Mouse (Mus musculus) midbrain, embryonic 14.5 days (tissue): ENCODE measurements around the gene Camsap2. TPM values are rescaled to one million over a fixed set of nuclear protein-coding genes. Genes with fewer than 3 reads are reported as not detected.
A peak's percentile ranks its signal among the peaks of the same experiment; 100 is the strongest.

Experiments used
- ATAC-seq: fragments of 200-750 bp; cut with Nextera tagmentation; 2 replicates; pipeline ENCODE4 v1.8.0; 2017; ENCODE audit warnings: moderate number of reproducible peaks, moderate library complexity; ENCODE audit not compliant: low FRiP score, low TSS enrichment
- DNase-seq: peaks from one replicate; pipeline ENCODE4 v3.0.0-alpha.2; 2015
- H3K27ac ChIP-seq: fragments of 300-500 bp; sonication (generic); replicated peaks from 2 replicates; pipeline ENCODE4 v1.5.1; 2014; ENCODE audit warnings: mild to moderate bottlenecking, low read depth, low read length, moderate library complexity
- H3K27me3 ChIP-seq: fragments of 300-500 bp; sonication (generic); 2 replicates; pipeline ENCODE4 v1.6.1; 2014; ENCODE audit warnings: low read length, control low read depth, mixed read lengths; ENCODE audit not compliant: control insufficient read depth, insufficient read depth
- H3K36me3 ChIP-seq: fragments of 300-500 bp; sonication (generic); 2 replicates; pipeline ENCODE4 v1.6.1; 2014; ENCODE audit warnings: low read length, control low read depth; ENCODE audit not compliant: control insufficient read depth, insufficient read depth
- H3K4me1 ChIP-seq: fragments of 300-500 bp; sonication (generic); 2 replicates; pipeline ENCODE4 v1.6.1; 2014; ENCODE audit warnings: mild to moderate bottlenecking, antibody characterized with exemption, low read length, control low read depth; ENCODE audit not compliant: control insufficient read depth, insufficient read depth
- H3K4me2 ChIP-seq: fragments of 300-500 bp; sonication (generic); 2 replicates; pipeline ENCODE4 v1.6.1; 2014; ENCODE audit warnings: mild to moderate bottlenecking, low read length, moderate library complexity
- H3K4me3 ChIP-seq: fragments of 300-500 bp; sonication (generic); replicated peaks from 2 replicates; pipeline ENCODE4 v1.5.1; 2014; ENCODE audit warnings: low read depth, low read length
- H3K9ac ChIP-seq: fragments of 300-500 bp; sonication (generic); replicated peaks from 2 replicates; pipeline ENCODE4 v1.6.1; 2014; ENCODE audit warnings: mild to moderate bottlenecking, low read length, moderate library complexity
- H3K9me3 ChIP-seq: fragments of 300-500 bp; sonication (generic); 2 replicates; pipeline ENCODE4 v1.6.1; 2016; ENCODE audit warnings: low read length, control low read depth, mixed read lengths; ENCODE audit not compliant: control insufficient read depth
- WGBS: fragments of 180-500 bp; shearing (Covaris S2); extraction: QIAGEN DNeasy Blood & Tissue Kit; methylation state at CpG from one replicate; pipeline ENCODE4 v1.1.7; 2014; 5-methylcytosine and 5-hydroxymethylcytosine counted together
- polyA plus RNA-seq: library from polyadenylated mRNA; unstranded; fragments of >200 nt; fragmentation: Nextera tagmentation; extraction: Ambion mirVana; gene quantifications from 2 replicates; pipeline ENCODE4 v1.2.1, GENCODE M21; 2014

The Camsap2 gene
- polyA plus RNA-seq, 1 experiment from 2014 or later: 63.8 TPM

- 86% methylated on average over 3 of the region's 3 CpGs for WGBS
Observed at GRCm38 (mm10) chr1:136306424-136306823, 39.5 kb downstream of the Camsap2 start.

GRCm38 (mm10) chr1:136293961-136294360 is 51.9 kb downstream of the Camsap2 start:
- Histone ChIP-seq H3K4me3 (no peak overlapping the region), H3K27ac (no peak overlapping the region), H3K36me3 (peaks cover 20% of the 10 kb centered on the region), H3K9ac (no peak overlapping the region), H3K9me3 (no peaks in the 10 kb centered on the region), H3K4me2 (no peak overlapping the region), H3K4me1 (no peaks in the 10 kb centered on the region), H3K27me3 (no peaks in the 10 kb centered on the region)
- DNase-seq: no peak
- ATAC-seq: no peak

More at GRCm38 (mm10) chr1:136306424-136306823, 39.5 kb downstream of the Camsap2 start:
- H3K9me3 ChIP-seq: no peaks in the 10 kb centered on the region
- 0 out of 2 replicates have a peak, but pooled peaks cover 2% of the 10 kb centered on the region for H3K4me1 ChIP-seq
- no peak for ATAC-seq
- no peak overlapping the region for H3K4me3 ChIP-seq
- no peak overlapping the region for H3K4me2 ChIP-seq
- peak; percentile 60 for DNase-seq
- no peak overlapping the region for H3K9ac ChIP-seq
- peaks cover 5% of the 10 kb centered on the region; the same call in 1 of the 2 replicates for H3K36me3 ChIP-seq
- H3K27me3 ChIP-seq: no peaks in the 10 kb centered on the region
- H3K27ac ChIP-seq: no peak overlapping the region

- Histone ChIP-seq H3K4me1 (no peaks in the 10 kb centered on the region), H3K4me2 (no peak overlapping the region), H3K4me3 (no peak overlapping the region), H3K36me3 (peaks cover 39% of the 10 kb centered on the region), H3K27ac (no peak overlapping the region), H3K9me3 (no peaks in the 10 kb centered on the region), H3K9ac (no peak overlapping the region), H3K27me3 (no peaks in the 10 kb centered on the region)
- WGBS: 75% methylated on average over 1 of the region's 1 CpGs
- ATAC-seq (no peak), DNase-seq (peak; percentile 44)
Observed at GRCm38 (mm10) chr1:136289803-136290202, 56.1 kb downstream of the Camsap2 start.

- Histone ChIP-seq H3K9me3 (no peaks in the 10 kb centered on the region), H3K27me3 (no peaks in the 10 kb centered on the region), H3K27ac (no peak overlapping the region), H3K4me3 (no peak overlapping the region), H3K4me1 (no peaks in the 10 kb centered on the region), H3K9ac (no peak overlapping the region), H3K4me2 (no peak overlapping the region), H3K36me3 (peaks cover 95% of the 10 kb centered on the region)
- DNase-seq: no peak
- WGBS: 94% methylated on average over 8 of the region's 8 CpGs
- ATAC-seq: no peak
Observed at GRCm38 (mm10) chr1:136277366-136277765, 68.5 kb downstream of the Camsap2 start.

- ATAC-seq: no peak
- WGBS: 38% methylated on average over 7 of the region's 7 CpGs
- H3K9ac ChIP-seq: no peak overlapping the region
- no peaks in the 10 kb centered on the region for H3K9me3 ChIP-seq
- DNase-seq: peak; percentile 25
- H3K4me2 ChIP-seq: no peak overlapping the region
- no peak overlapping the region for H3K27ac ChIP-seq
- no peak overlapping the region for H3K4me3 ChIP-seq
- H3K4me1 ChIP-seq: no peaks in the 10 kb centered on the region
- peaks cover 4% of the 10 kb centered on the region; the same call in 1 of the 2 replicates for H3K27me3 ChIP-seq
- peaks cover 48% of the 10 kb centered on the region for H3K36me3 ChIP-seq
Observed at GRCm38 (mm10) chr1:136268224-136268623, 77.7 kb downstream of the Camsap2 start.

GRCm38 (mm10) chr1:136266127-136266526 is 79.8 kb downstream of the Camsap2 start:
- H3K9ac ChIP-seq: no peak overlapping the region
- no peaks in the 10 kb centered on the region for H3K9me3 ChIP-seq
- no peaks in the 10 kb centered on the region for H3K4me1 ChIP-seq
- no peak overlapping the region for H3K27ac ChIP-seq
- H3K36me3 ChIP-seq: peaks cover 27% of the 10 kb centered on the region
- H3K4me3 ChIP-seq: no peak overlapping the region
- H3K27me3 ChIP-seq: peaks cover 24% of the 10 kb centered on the region
- no peak overlapping the region for H3K4me2 ChIP-seq
- DNase-seq: no peak
- 80% methylated on average over 6 of the region's 6 CpGs for WGBS
- ATAC-seq: no peak

GRCm38 (mm10) chr1:136263355-136263754 is 82.5 kb downstream of the Camsap2 start:
- Histone ChIP-seq H3K9me3 (no peaks in the 10 kb centered on the region), H3K36me3 (peaks cover 7% of the 10 kb centered on the region), H3K27me3 (peaks cover 51% of the 10 kb centered on the region), H3K9ac (no peak overlapping the region), H3K27ac (no peak overlapping the region), H3K4me1 (peaks cover 7% of the 10 kb centered on the region), H3K4me2 (no peak overlapping the region), H3K4me3 (no peak overlapping the region)
- ATAC-seq: no peak
- 78% methylated on average over 5 of the region's 5 CpGs for WGBS
- no peak for DNase-seq

- 7% methylated on average over 28 of the region's 28 CpGs for WGBS
Observed at GRCm38 (mm10) chr1:136260635-136261238, 85.2 kb downstream of the Camsap2 start, which contains the start of gene Gpr25. Gpr25 (minus strand) TSS chr1:136260873.

More at GRCm38 (mm10) chr1:136260635-136261238, 85.2 kb downstream of the Camsap2 start, which contains the start of gene Gpr25:
- peak within 1 kb of the TSS; percentile 86 for H3K4me2 ChIP-seq
- peak within 1 kb of the TSS; percentile 51 for H3K4me3 ChIP-seq
- H3K9me3 ChIP-seq: no peaks in the 10 kb centered on the region
- H3K27me3 ChIP-seq: peaks cover 62% of the 10 kb centered on the region
- peak within 1 kb of the TSS; percentile 49 for H3K27ac ChIP-seq
- peak; percentile 51 for ATAC-seq
- peaks cover 7% of the 10 kb centered on the region for H3K4me1 ChIP-seq
- peak within 1 kb of the TSS; percentile 66 for H3K9ac ChIP-seq
- H3K36me3 ChIP-seq: no peaks in the 10 kb centered on the region
- DNase-seq: no peak
